Mouse (Mus musculus): ENCODE measurements at regions not wholly inside any gene's neighbourhood (a gene's known extent, or its start where the extent isn't known, plus 50 kb on each side); places are given as distances from the start of the nearest gene placed in this dataset.
A peak's percentile ranks its signal among the peaks of the same experiment; 100 is the strongest.

- no peak for DNase-seq (ENCODE audit: low spot score)
These were observed 51.4 kb upstream of the Dlx2 start for GRCm38 (mm10) chr2:71597956-71598355.

DNA sequence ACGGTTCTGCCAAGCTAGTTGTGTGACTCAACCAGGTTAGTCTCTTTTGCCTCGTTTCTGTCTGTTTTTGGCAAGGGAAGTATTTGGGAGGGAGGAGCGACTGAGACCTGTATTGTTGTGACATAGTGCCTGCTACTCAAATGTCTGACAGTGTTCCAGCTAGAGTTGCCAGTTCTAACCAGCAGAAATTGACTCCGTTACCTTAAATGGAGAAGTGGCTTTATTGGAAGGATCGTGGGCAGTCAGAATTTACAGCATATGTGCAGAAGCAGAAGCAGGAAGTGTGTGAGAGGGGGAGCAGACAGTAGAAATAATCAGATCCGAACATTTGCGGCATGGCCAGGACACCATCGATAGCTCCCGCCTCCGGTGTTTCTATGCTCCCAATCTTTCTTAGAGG, 51.8 kb upstream of the Dlx2 start:
- no peak for DNase-seq (ENCODE audit: low spot score)

DNA sequence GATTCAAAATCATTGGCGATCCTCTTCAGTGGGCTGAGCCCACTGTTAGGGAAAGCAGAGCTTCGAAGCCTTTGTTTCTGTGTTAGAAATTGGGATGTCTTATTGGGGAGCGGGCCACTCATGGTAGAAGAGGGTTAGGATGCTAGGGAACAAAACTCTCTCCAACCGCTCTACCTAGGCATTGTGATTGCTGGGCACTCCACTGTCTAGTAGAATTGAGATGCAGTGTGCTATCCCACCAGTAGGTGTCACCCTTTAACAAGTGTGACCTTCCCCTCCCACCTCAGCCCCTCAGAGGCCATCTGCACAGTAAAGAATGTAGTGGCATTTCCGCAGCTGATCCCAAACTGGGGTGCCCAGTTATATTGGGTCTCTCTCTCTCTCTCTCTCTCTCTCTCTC, 52.2 kb upstream of the Dlx2 start:
- DNase-seq (ENCODE audit: low spot score): peak; percentile 89

GRCm38 (mm10) chr2:71600213-71600612, 53.7 kb upstream of the Dlx2 start:
- no peak for DNase-seq (ENCODE audit: low spot score)

DNA sequence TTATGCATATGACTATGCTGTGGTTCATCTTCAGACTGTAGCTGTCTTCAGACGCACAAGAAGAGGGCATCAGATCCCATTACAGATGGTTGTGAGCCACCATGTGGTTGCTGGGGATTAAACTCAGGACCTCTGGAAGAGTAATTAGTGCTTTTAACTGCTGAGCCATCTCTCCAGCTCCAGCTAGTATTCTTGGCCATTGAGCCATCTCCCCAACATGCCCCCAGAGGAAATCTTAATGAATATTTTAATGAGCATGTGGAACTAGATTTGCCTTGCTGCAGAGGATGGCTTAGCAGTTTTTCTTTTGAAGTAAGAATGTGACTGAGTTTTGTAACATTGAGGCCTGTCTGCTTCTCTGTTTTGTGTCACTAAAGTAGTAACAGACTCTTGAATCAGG, 54.4 kb upstream of the Dlx2 start:
- no peak for DNase-seq (ENCODE audit: low spot score)

DNA sequence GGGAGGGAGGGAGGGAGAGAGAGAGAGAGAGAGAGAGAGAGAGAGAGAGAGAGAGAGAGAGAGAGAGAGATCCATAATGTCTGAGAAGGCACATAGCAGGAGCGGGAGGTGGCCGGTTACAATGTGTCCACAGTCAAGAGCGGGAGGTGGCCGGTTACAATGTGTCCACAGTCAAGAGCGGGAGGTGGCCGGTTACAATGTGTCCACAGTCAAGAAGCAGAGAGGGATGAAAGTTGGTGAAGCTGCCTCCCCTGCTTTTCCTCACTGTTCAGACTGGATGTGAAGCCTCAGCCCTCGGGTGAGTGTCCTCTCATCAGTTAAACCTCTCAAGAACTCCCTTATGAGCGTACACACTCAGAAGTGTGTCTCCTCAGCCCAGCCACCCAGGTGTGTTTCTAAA, 57.2 kb upstream of the Dlx2 start:
- peak; percentile 46 for DNase-seq (ENCODE audit: low spot score)

GRCm38 (mm10) chr2:71605606-71606005, 59.1 kb upstream of the Dlx2 start:
- no peak for DNase-seq (ENCODE audit: low spot score)

DNA sequence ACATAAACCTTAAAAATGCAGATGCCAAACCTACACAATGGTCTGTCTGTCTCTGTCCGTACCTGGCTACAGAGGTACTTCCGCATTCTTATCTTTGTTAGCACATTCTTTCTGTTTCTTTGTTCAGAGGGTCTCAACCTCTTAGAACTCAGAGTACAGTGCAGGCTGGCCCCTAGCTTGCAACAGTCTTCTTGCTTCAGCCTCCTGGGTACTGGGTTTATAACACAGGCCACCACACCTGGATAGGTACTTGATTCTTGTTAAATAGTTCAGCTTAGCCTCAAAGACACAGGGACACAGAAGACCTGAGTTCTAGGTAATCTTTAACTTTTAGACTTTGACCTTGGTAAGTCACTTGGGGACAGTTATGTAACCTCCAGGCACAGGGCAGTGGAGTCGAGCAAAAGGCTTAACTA, 60.5 kb upstream of the Dlx2 start:
- DNase-seq (ENCODE audit: low spot score): no peak

DNA sequence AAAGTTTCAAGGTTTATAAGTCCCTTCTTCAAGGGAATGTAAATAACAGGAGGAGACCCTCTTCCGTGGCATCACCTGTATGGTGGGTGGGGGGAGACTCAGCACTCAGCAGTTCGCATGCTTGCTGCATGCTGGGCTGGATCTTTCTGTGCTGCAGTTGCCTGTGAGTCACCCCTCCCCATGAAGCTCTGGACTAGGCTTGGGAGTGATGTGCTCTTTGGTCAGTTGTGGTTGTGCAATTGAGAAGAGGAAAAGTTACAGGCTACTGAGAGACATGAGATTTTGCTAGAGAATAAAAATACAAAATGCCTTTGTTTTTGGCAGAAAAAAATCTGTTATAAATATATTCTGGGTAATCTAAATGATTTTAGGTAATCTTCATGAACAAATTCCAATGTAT, 66.7 kb upstream of the Dlx2 start:
- no peak for DNase-seq (ENCODE audit: low spot score)

DNA sequence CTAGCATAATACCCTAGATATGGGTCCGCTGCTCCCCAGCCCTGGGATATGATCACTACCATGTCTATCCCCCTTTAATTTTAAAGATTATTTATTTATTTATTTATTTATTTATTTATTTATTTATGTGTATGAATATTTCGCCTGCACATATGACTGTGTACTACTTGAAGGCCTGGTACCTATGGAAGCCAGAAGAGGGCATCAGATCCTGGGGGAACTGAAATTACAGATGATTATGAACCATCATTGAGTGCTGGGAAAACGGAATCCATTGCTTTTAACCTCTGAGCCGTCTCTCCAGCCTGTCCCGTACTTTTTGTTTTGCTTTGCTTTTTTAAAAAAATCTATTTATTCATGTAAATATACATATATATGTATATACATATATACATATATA, 70.0 kb upstream of the Dlx2 start:
- DNase-seq (ENCODE audit: low spot score): no peak

GRCm38 (mm10) chr2:71621458-71621857, 74.9 kb upstream of the Dlx2 start:
- no peak for DNase-seq (ENCODE audit: low spot score)

DNA sequence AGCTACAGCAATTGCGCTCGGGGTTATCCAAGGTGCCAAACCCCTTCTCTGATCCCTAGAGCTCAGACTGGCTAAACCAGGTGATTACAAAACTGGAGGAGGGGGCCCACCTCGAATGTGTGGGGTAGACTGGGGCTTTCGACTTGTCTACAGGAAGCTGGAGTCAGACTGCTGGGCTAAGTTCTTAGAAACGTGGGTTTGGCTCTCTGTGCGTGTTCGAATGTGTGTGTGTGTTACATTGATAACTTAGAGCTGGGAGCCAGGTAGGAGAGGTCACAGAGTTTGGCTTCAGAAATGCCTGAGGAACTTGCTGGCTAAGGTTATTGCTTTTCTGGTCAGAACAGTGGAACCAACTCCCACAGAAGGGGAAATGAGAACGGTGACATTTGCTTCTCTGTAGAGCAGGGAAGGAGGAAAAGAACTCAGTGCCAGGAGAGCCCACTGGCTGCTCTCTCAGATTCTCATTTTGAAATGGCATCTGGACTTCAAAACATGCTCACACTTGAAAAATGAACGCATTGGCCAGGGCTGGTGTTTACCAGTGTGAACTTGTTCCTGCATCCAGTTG, 76.1 kb upstream of the Dlx2 start:
- DNase-seq (ENCODE audit: low spot score): no peak

GRCm38 (mm10) chr2:71623134-71623533, 76.6 kb upstream of the Dlx2 start:
- no peak for DNase-seq (ENCODE audit: low spot score)

- no peak for DNase-seq (ENCODE audit: low spot score)
These were observed 78.8 kb upstream of the Dlx2 start for GRCm38 (mm10) chr2:71625298-71625902.

DNA sequence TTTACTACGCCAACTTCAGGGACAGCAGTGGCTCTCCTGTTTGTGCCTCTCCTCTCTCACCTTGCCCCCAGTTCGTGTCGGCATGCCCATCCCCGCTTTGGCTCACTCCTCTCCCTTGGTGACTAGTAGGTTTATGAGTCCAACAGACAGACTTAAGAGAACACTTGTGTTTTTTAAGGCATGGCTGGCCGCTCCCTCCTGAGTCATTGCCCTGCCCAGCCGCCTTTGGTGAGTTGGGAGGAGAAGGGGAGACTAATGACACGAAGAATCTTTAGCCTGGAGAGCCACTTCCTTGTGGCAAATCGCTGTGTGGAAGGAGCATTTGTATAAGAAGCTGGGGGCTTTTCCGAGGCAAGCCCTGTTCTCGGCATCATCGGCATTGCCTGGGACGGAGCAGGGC, 79.8 kb upstream of the Dlx2 start:
- no peak for DNase-seq (ENCODE audit: low spot score)

GRCm38 (mm10) chr2:71627097-71627755, 80.7 kb upstream of the Dlx2 start:
- DNase-seq (ENCODE audit: low spot score): no peak

DNA sequence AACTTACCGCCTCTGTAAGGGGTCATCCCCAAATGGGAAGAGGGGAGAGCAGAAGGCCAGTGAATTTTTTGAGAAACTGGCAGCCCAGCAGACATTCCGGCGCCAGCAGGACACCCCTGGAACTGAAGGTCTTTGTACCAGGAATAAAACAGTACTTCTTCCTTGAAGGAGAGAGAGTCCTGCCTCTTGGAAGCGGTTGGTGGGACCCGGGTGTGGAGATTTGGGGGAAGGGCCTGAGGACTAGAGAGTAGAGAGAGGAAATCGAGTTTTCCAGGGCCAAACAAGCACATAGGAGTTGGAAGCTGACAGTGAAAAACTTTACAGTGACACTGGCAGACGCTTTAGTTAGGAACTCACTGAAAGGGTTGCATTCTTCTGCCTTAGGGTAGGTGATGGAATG, 82.3 kb upstream of the Dlx2 start:
- no peak for DNase-seq (ENCODE audit: low spot score)

DNA sequence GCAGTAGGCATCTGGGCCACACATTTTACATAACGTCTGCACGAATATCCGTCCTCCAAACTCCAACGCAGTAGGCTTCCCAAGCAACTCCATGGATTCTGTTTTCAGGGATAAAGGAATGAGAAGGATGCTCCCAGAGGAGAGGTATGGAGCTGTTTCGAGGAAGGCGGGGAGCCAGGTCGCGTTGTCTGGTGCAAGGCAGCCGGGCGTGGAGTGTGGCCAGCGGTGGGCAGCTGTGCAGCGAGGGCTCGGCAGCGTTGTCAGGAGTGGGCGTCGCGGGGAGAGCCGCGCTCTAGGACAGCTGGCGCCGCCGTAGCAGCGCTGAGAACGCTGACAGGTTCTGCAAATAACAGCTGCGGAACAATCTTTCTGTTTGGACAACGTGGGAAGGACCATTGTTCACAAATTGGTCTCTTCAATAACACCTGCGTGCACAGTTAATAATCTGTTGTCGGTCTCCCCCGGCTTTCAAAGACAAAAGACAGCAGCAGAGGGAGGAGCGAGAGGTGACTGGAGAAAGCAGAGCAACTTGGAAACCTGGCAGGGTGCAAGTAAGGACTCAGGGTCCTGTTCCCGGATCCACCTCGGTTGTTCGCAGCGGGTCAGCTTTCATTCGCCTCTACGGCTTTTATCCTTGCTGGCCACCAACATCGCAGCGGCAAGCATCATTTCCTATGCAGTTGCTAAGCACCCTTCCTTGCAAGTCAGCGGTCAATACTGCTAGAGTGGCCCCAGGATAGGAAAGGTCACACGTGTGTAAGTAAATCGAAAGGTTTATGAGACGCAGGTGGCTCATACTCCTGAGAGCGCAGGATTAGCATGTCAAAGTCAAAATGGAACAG, 83.0 kb upstream of the Dlx2 start:
- DNase-seq (ENCODE audit: low spot score): no peak

DNA sequence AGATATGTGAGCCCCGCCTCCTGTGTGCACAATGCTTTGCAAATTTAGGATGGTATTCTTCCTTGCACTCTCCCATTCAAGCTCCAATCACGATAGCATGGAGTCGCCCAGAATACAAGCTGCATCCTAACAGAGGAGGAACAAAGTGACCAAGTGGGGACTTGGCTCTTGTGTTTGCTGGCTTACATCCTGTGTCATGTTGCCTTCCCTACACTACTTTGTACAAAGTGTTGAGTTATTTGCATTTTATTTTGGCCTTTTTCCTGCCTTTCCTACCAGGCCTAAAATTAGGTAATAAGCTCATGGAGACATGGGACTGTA, 83.5 kb upstream of the Dlx2 start:
- DNase-seq (ENCODE audit: low spot score): no peak

- DNase-seq (ENCODE audit: low spot score): no peak
These were observed 86.9 kb upstream of the Dlx2 start for GRCm38 (mm10) chr2:71633471-71633870.

DNA sequence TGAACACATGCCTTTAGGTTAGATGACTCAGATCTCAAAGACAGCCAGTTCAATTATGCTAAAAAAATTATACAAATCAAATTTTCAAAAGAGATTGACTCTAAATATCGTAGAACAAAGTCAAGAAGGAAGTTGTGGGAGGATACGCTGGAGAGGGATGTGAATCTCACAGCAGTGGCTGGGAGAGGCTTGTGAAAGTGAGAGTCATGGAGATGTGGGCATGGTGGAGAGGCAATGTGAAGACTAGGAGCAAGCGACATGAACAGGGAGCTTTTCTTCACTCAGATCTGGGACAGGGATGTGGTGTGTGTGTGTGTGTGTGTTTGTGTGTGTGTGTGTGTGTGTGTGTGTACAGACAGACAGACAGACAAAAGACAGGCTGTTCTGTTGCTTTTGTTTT, 87.9 kb upstream of the Dlx2 start:
- DNase-seq (ENCODE audit: low spot score): no peak

DNA sequence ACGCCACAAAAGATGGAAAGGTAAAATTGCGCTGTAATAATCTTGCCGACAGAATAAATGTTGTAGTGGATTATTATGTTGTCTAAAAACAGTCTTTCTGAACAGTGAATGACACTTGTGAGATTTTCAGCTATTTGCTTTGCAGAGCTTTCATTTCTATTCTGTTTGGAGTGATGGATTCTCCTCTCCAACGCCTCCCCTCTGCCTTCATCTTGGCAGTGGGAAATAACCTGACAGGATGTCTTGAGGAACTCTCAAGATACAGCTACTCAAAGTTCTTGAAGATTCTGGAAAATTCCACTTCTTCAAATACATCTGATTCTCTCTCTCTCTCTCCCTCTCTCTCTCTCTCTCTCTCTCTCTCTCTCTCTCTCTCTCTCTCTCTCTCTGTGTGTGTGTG, 89.6 kb upstream of the Dlx2 start:
- DNase-seq (ENCODE audit: low spot score): no peak

GRCm38 (mm10) chr2:71636590-71636989, 90.0 kb upstream of the Dlx2 start:
- DNase-seq (ENCODE audit: low spot score): no peak
